Mouse (Mus musculus) embryonic facial prominence, embryonic 15.5 days (tissue): ENCODE measurements around the gene Ppard. TPM values are rescaled to one million over a fixed set of nuclear protein-coding genes. Genes with fewer than 3 reads are reported as not detected.
"Not testable (repeated sequence)": the region's sequence is repeated elsewhere in the genome, so short reads cannot be mapped to it uniquely, and the experiment has no call there.

Source experiments
- ATAC-seq: fragments of 200-750 bp; cut with Nextera tagmentation; 2 replicates; pipeline ENCODE4 v1.8.0; 2017; ENCODE audit warnings: low read depth, moderate TSS enrichment; ENCODE audit not compliant: insufficient number of reproducible peaks, low FRiP score, low TSS enrichment
- H3K27ac ChIP-seq: fragments of 300-500 bp; sonication (generic); replicated peaks from 2 replicates; pipeline ENCODE4 v1.5.1; 2015; ENCODE audit warnings: mild to moderate bottlenecking, inconsistent platforms
- H3K27me3 ChIP-seq: fragments of 300-500 bp; sonication (generic); 2 replicates; pipeline ENCODE4 v1.6.1; 2015; ENCODE audit warnings: inconsistent platforms
- H3K36me3 ChIP-seq: fragments of 300-500 bp; sonication (generic); 2 replicates; pipeline ENCODE4 v1.6.1; 2015; ENCODE audit warnings: mild to moderate bottlenecking, inconsistent platforms
- H3K4me1 ChIP-seq: fragments of 300-500 bp; sonication (generic); 2 replicates; pipeline ENCODE4 v1.6.1; 2015; ENCODE audit warnings: inconsistent platforms
- H3K4me2 ChIP-seq: fragments of 300-500 bp; sonication (generic); replicated peaks from 2 replicates; pipeline ENCODE4 v1.6.1; 2015; ENCODE audit warnings: mild to moderate bottlenecking, inconsistent platforms
- H3K4me3 ChIP-seq: fragments of 300-500 bp; sonication (generic); replicated peaks from 2 replicates; pipeline ENCODE4 v1.5.1; 2015; ENCODE audit warnings: mild to moderate bottlenecking, inconsistent platforms
- H3K9ac ChIP-seq: fragments of 300-500 bp; sonication (generic); 2 replicates; pipeline ENCODE4 v1.6.1; 2015; ENCODE audit warnings: inconsistent platforms
- H3K9me3 ChIP-seq: fragments of 300-500 bp; sonication (generic); replicated peaks from 2 replicates; pipeline ENCODE4 v1.6.1; 2016; ENCODE audit warnings: inconsistent platforms
- WGBS: fragments of 180-500 bp; shearing (Covaris S2); methylation state at CpG from one replicate; pipeline ENCODE4 v1.1.7; 2015; 5-methylcytosine and 5-hydroxymethylcytosine counted together
- polyA plus RNA-seq: library from polyadenylated mRNA; unstranded; fragments of >200 nt; fragmentation: Nextera tagmentation; extraction: Ambion mirVana; gene quantifications from 2 replicates; pipeline ENCODE4 v1.2.1, GENCODE M21; 2015

Gene Ppard
- polyA plus RNA-seq, 1 experiment from 2014 or later = 3.2 TPM

- Histone ChIP-seq H3K36me3 (peaks cover 54% of the 10 kb centered on the region), H3K4me3 (peak overlapping the region; percentile 78), H3K27me3 (no peaks in the 10 kb centered on the region), H3K27ac (peak overlapping the region; percentile 98), H3K9me3 (no peaks in the 10 kb centered on the region), H3K4me2 (peak overlapping the region; percentile 76), H3K4me1 (peaks cover 58% of the 10 kb centered on the region), H3K9ac (peak overlapping the region; percentile 99)
- 22% methylated on average over 2 of the region's 2 CpGs for WGBS
- ATAC-seq = no peak
Observed at GRCm38 (mm10) chr17:28330232-28330546, 97.7 kb downstream of the Ppard start.

DNA sequence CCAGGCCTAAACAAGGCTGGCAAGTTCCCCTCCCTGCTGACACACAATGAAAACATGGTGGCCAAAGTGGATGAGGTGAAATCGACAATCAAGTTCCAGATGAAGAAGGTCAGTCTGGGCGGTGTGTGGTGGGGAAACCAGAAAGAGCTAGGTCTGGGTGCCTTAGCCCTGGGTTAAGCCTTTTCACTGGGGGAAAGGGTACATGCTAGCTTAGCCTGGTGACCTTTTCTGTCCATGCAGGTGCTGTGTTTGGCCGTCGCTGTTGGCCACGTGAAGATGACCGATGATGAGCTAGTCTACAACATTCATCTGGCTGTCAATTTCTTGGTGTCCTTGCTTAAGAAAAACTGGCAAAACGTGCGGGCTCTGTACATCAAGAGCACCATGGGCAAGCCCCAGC lies 98.1 kb downstream of the Ppard start:
- Histone ChIP-seq H3K4me1 (peaks cover 62% of the 10 kb centered on the region), H3K4me2 (peak overlapping the region; percentile 76; the same call in 1 of the 2 replicates), H3K27ac (peak overlapping the region; percentile 68; the same call in 1 of the 2 replicates), H3K36me3 (peaks cover 55% of the 10 kb centered on the region)
- ATAC-seq, H3K9ac ChIP-seq, H3K9me3 ChIP-seq, H3K4me3 ChIP-seq, H3K27me3 ChIP-seq: not testable (repeated sequence)
- 55% methylated on average over 8 of the region's 8 CpGs for WGBS

- H3K9me3 ChIP-seq = no peaks in the 10 kb centered on the region
- no peaks in the 10 kb centered on the region for H3K27me3 ChIP-seq
- ATAC-seq = no peak
- no peak overlapping the region; the same call in 1 of the 2 replicates for H3K4me2 ChIP-seq
- H3K4me3 ChIP-seq = no peak overlapping the region
- WGBS = 39% methylated on average over 5 of the region's 7 CpGs
- H3K36me3 ChIP-seq = peaks cover 57% of the 10 kb centered on the region
- peak overlapping the region; percentile 68 for H3K27ac ChIP-seq
- peaks cover 70% of the 10 kb centered on the region for H3K4me1 ChIP-seq
- H3K9ac ChIP-seq = no peak overlapping the region
Observed at GRCm38 (mm10) chr17:28331241-28332112, 99.0 kb downstream of the Ppard start.

- Histone ChIP-seq H3K27ac (peak overlapping the region; percentile 48), H3K4me2 (no peak overlapping the region), H3K9me3 (no peaks in the 10 kb centered on the region), H3K4me3 (no peak overlapping the region), H3K27me3 (no peaks in the 10 kb centered on the region), H3K4me1 (peaks cover 68% of the 10 kb centered on the region), H3K36me3 (peaks cover 62% of the 10 kb centered on the region), H3K9ac (no peak overlapping the region)
- 49% methylated on average over 13 of the region's 13 CpGs for WGBS
- ATAC-seq = no peak
Observed at GRCm38 (mm10) chr17:28332113-28332914, 99.8 kb downstream of the Ppard start.

- Histone ChIP-seq H3K27me3 (no peaks in the 10 kb centered on the region), H3K4me2 (no peak overlapping the region), H3K9ac (no peak overlapping the region), H3K27ac (peak overlapping the region; percentile 19), H3K9me3 (no peaks in the 10 kb centered on the region), H3K4me3 (no peak overlapping the region), H3K4me1 (peaks cover 61% of the 10 kb centered on the region), H3K36me3 (peaks cover 69% of the 10 kb centered on the region)
- 47% methylated on average over 31 of the region's 31 CpGs for WGBS
- no peak for ATAC-seq
Observed at GRCm38 (mm10) chr17:28332915-28333546, 100.5 kb downstream of the Ppard start.

- WGBS = 64% methylated on average over 10 of the region's 10 CpGs
- no peaks in the 10 kb centered on the region for H3K27me3 ChIP-seq
- no peak overlapping the region for H3K4me3 ChIP-seq
- H3K4me1 ChIP-seq = peaks cover 51% of the 10 kb centered on the region
- H3K4me2 ChIP-seq = no peak overlapping the region
- peak overlapping the region; percentile 4; the same call in 1 of the 2 replicates for H3K27ac ChIP-seq
- H3K9me3 ChIP-seq = no peaks in the 10 kb centered on the region
- no peak for ATAC-seq
- H3K9ac ChIP-seq = no peak overlapping the region
- peaks cover 85% of the 10 kb centered on the region for H3K36me3 ChIP-seq
Observed at GRCm38 (mm10) chr17:28335267-28335666, 102.8 kb downstream of the Ppard start.

- no peak overlapping the region for H3K4me3 ChIP-seq
- no peak overlapping the region for H3K9ac ChIP-seq
- H3K4me1 ChIP-seq = peaks cover 60% of the 10 kb centered on the region
- 88% methylated on average over 7 of the region's 7 CpGs for WGBS
- no peak overlapping the region for H3K4me2 ChIP-seq
- no peaks in the 10 kb centered on the region for H3K27me3 ChIP-seq
- H3K36me3 ChIP-seq = peaks cover 70% of the 10 kb centered on the region
- no peak for ATAC-seq
- H3K9me3 ChIP-seq = no peaks in the 10 kb centered on the region
- H3K27ac ChIP-seq = no peak overlapping the region
Observed at GRCm38 (mm10) chr17:28337547-28337946, 105.0 kb downstream of the Ppard start.

DNA sequence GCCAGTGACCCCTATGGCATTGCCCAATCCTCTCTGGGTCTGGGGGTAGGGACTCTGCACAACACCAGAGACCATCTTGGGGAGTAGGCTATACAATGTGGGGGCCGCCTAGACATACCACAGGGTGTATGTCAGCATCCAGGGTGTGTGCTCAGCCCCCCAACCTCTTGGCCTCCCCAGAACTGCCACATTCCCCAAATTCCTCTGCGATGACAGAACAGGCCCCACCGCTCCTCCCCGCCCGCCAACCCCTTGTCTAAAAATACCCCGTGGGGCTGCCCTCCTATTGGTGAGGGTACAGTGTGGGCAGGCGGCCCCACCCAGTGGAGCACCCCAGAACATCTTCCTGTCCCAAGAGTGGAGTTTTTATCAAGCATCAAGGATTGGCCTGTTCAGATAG lies 108.1 kb downstream of the Ppard start:
- Histone ChIP-seq H3K36me3 (peaks cover 45% of the 10 kb centered on the region), H3K27ac (peak overlapping the region; percentile 88), H3K9me3 (no peaks in the 10 kb centered on the region), H3K4me3 (peak overlapping the region; percentile 23), H3K27me3 (no peaks in the 10 kb centered on the region), H3K9ac (no peak overlapping the region), H3K4me1 (peaks cover 61% of the 10 kb centered on the region), H3K4me2 (peak overlapping the region; percentile 49)
- no peak for ATAC-seq
- 37% methylated on average over 7 of the region's 7 CpGs for WGBS

DNA sequence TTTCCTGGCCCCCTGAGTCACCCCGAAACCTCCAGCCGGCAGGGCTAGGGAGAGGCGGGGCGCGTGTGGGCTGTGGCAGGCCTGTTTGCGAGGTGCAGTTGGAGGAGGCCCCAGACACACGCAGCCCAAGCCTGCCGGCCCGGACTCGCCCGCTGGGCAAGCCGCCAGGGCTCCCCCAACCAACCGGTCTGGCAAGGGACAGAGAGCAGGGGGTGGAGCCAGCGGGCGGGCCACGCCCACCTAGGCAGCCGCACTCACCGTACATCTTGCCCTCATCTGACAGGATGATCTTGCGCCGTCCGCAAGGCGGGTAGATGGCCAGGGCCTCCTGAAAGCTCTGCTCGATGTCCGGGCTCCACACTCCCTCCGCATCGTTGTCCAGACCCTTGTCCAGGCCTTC lies 108.6 kb downstream of the Ppard start:
- H3K27me3 ChIP-seq = no peaks in the 10 kb centered on the region
- H3K4me1 ChIP-seq = peaks cover 62% of the 10 kb centered on the region
- WGBS = 9% methylated on average over 26 of the region's 26 CpGs
- H3K36me3 ChIP-seq = peaks cover 40% of the 10 kb centered on the region
- peak; percentile 74 for ATAC-seq
- peak overlapping the region; percentile 88 for H3K27ac ChIP-seq
- no peaks in the 10 kb centered on the region for H3K9me3 ChIP-seq
- H3K4me3 ChIP-seq = peak overlapping the region; percentile 23
- H3K4me2 ChIP-seq = peak overlapping the region; percentile 49
- H3K9ac ChIP-seq = peak overlapping the region; percentile 24; the same call in 1 of the 2 replicates

DNA sequence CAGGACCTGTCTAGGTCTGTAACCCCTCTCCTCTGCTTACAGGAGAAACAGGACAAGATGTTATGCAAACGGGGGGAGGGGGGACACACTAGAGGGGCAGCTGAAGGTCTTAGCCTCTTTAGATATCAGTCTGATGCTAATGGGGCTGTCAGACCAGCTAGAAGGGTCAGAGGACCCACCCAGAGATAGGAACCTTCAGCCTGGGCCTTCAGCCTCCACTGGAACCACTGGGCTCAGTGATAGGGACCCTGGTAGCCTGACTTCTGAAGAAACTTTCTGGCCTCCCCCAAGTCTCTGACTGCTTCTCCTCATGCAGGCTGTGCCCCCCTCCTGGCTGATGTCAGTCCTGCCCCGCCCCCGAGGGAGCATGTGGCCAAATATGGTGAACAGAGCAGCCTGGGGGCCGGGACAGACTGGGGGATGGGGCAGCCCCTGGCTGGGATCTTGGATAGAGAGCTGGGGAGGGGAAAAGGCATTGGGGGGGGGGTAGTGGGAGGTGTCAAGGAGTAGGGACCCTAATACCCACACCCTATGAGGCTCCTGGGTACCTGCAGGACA lies 111.6 kb downstream of the Ppard start:
- H3K4me3 ChIP-seq = peak overlapping the region; percentile 28; the same call in 1 of the 2 replicates
- H3K4me2 ChIP-seq = peak overlapping the region; percentile 52
- H3K27ac ChIP-seq = 0 out of 2 replicates have a peak overlapping the region, but pooled peaks have one; percentile 96
- H3K4me1 ChIP-seq = peaks cover 89% of the 10 kb centered on the region
- H3K9me3 ChIP-seq = no peaks in the 10 kb centered on the region
- H3K9ac ChIP-seq = no peak overlapping the region
- no peak for ATAC-seq
- no peaks in the 10 kb centered on the region for H3K27me3 ChIP-seq
- peaks cover 13% of the 10 kb centered on the region for H3K36me3 ChIP-seq
- 15% methylated on average over 4 of the region's 4 CpGs for WGBS
